Mouse (Mus musculus) erythroblast, embryonic 14.5 days (primary cell): Measurements from ENCODE around the gene Camkk2.

ENCODE experiments used
- GATA1 ChIP-seq: IDR thresholded peaks from 2 replicates; pipeline ENCODE4 v1.6.1; 2012; ENCODE audit warnings: low read length, inconsistent platforms, mixed read lengths
- TAL1 ChIP-seq: IDR thresholded peaks from 3 replicates; pipeline ENCODE4 v1.6.1; 2012; ENCODE audit warnings: low read length, inconsistent platforms, mixed read lengths

- TF ChIP-seq GATA1: no peak
- TF ChIP-seq TAL1: no peak
These were observed 60.8 kb downstream of the Camkk2 start for GRCm38 (mm10) chr5:122718400-122718799.
